Mouse (Mus musculus): ENCODE measurements at regions not wholly inside any gene's neighbourhood (a gene's known extent, or its start where the extent isn't known, plus 50 kb on each side); places are given as distances from the start of the nearest gene placed in this dataset.

- no peaks in the 10 kb centered on the region for H3K4me1 ChIP-seq (ENCODE audit: control insufficient read depth, insufficient read depth, insufficient read length)
- H3K27ac ChIP-seq (ENCODE audit: insufficient read depth, low read length): no peak overlapping the region
- TF ChIP-seq POLR2A (IDR thresholded peaks at IDR 0.05; ENCODE audit: low read depth, low read length) (no peak), CTCF (IDR thresholded peaks at IDR 0.05; ENCODE audit: extremely low read depth, insufficient read depth, insufficient read length, insufficient replicate concordance) (no peak)
- DNase-seq (ENCODE audit: low read depth in 1 of 2, low spot score in 2 of 2): no peak
- H3K27me3 ChIP-seq (ENCODE audit: control insufficient read depth, insufficient read depth, low read length): no peaks in the 10 kb centered on the region
- 81% methylated on average over 1 of the region's 1 CpGs for WGBS
- H3K4me3 ChIP-seq (ENCODE audit: extremely low read depth, insufficient read depth, insufficient read length): no peak overlapping the region
- no peaks in the 10 kb centered on the region for H3K36me3 ChIP-seq (ENCODE audit: control insufficient read depth, insufficient read depth, low read length)
Observed at GRCm38 (mm10) chr15:90340089-90340488, 116.0 kb downstream of the Alg10b start.

DNA sequence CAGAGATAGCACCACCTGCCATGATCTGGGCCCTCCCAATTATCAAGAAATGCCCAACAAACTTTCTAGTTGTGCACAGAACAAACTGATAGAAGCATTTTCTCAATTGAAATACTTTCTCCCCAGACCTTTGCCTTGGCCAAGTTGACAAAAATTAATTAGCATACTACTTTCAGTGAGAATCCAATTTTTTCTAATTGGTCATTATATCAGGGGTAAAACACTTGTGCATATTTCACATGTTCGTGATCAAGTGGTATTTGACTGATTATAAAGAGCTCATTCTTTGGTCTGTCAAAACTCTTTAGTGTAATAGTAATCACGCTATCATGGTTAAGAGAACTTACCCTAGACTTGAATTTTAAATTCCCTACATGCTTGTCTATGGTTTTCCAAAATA lies 117.2 kb downstream of the Alg10b start:
- 79% methylated on average over 2 of the region's 2 CpGs for whole genome bisulfite sequencing
- Histone ChIP-seq H3K27me3 (ENCODE audit: control insufficient read depth, insufficient read depth, low read length) (no peaks in the 10 kb centered on the region), H3K4me3 (ENCODE audit: extremely low read depth, insufficient read depth, insufficient read length) (no peak overlapping the region), H3K36me3 (ENCODE audit: control insufficient read depth, insufficient read depth, low read length) (no peaks in the 10 kb centered on the region), H3K4me1 (ENCODE audit: control insufficient read depth, insufficient read depth, insufficient read length) (no peaks in the 10 kb centered on the region), H3K27ac (ENCODE audit: insufficient read depth, low read length) (no peak overlapping the region)
- no peak for DNase-seq (ENCODE audit: low read depth in 1 of 2, low spot score in 2 of 2)
- TF ChIP-seq CTCF (IDR thresholded peaks at IDR 0.05; ENCODE audit: extremely low read depth, insufficient read depth, insufficient read length, insufficient replicate concordance) (no peak), POLR2A (IDR thresholded peaks at IDR 0.05; ENCODE audit: low read depth, low read length) (no peak)

GRCm38 (mm10) chr15:90343771-90344170 lies 119.7 kb downstream of the Alg10b start:
- WGBS: 60% methylated on average over 1 of the region's 1 CpGs
- TF ChIP-seq CTCF (IDR thresholded peaks at IDR 0.05; ENCODE audit: extremely low read depth, insufficient read depth, insufficient read length, insufficient replicate concordance) (no peak), POLR2A (IDR thresholded peaks at IDR 0.05; ENCODE audit: low read depth, low read length) (no peak)
- Histone ChIP-seq H3K4me3 (ENCODE audit: extremely low read depth, insufficient read depth, insufficient read length) (no peak overlapping the region), H3K4me1 (ENCODE audit: control insufficient read depth, insufficient read depth, insufficient read length) (no peaks in the 10 kb centered on the region), H3K27me3 (ENCODE audit: control insufficient read depth, insufficient read depth, low read length) (no peaks in the 10 kb centered on the region), H3K27ac (ENCODE audit: insufficient read depth, low read length) (no peak overlapping the region), H3K36me3 (ENCODE audit: control insufficient read depth, insufficient read depth, low read length) (no peaks in the 10 kb centered on the region)
- no peak for DNase-seq (ENCODE audit: low read depth in 1 of 2, low spot score in 2 of 2)

GRCm38 (mm10) chr15:90344956-90345355 lies 120.8 kb downstream of the Alg10b start:
- no peak for DNase-seq (ENCODE audit: low read depth in 1 of 2, low spot score in 2 of 2)
- Histone ChIP-seq H3K4me3 (ENCODE audit: extremely low read depth, insufficient read depth, insufficient read length) (no peak overlapping the region), H3K27me3 (ENCODE audit: control insufficient read depth, insufficient read depth, low read length) (no peaks in the 10 kb centered on the region), H3K4me1 (ENCODE audit: control insufficient read depth, insufficient read depth, insufficient read length) (no peaks in the 10 kb centered on the region), H3K27ac (ENCODE audit: insufficient read depth, low read length) (no peak overlapping the region), H3K36me3 (ENCODE audit: control insufficient read depth, insufficient read depth, low read length) (no peaks in the 10 kb centered on the region)
- TF ChIP-seq CTCF (IDR thresholded peaks at IDR 0.05; ENCODE audit: extremely low read depth, insufficient read depth, insufficient read length, insufficient replicate concordance) (no peak), POLR2A (IDR thresholded peaks at IDR 0.05; ENCODE audit: low read depth, low read length) (no peak)
- WGBS: 73% methylated on average over 4 of the region's 4 CpGs

DNA sequence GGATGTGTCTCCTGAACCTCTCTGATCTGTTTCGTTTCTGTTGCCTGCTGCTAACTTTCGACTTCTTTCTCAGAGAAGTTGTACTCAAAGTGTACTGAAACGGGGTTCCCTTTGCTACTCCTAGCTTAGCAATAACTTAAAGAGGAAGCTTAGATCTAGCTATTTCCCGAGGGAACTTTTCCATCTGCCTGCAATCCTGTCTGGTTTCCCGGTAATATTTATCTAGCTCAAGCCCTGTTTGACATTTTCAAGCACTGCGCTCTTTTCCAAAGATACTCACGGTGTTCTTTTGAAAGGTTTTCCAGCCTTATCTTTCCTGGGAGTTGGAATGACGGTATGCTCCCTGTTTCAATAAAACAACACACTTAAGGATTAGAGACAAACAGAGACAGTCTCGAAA lies 122.1 kb downstream of the Alg10b start:
- Histone ChIP-seq H3K27me3 (ENCODE audit: control insufficient read depth, insufficient read depth, low read length) (no peaks in the 10 kb centered on the region), H3K27ac (ENCODE audit: insufficient read depth, low read length) (no peak overlapping the region), H3K4me3 (ENCODE audit: extremely low read depth, insufficient read depth, insufficient read length) (no peak overlapping the region), H3K4me1 (ENCODE audit: control insufficient read depth, insufficient read depth, insufficient read length) (no peaks in the 10 kb centered on the region), H3K36me3 (ENCODE audit: control insufficient read depth, insufficient read depth, low read length) (no peaks in the 10 kb centered on the region)
- DNase-seq (ENCODE audit: low read depth in 1 of 2, low spot score in 2 of 2): no peak
- no peak for TF ChIP-seq CTCF (IDR thresholded peaks at IDR 0.05; ENCODE audit: extremely low read depth, insufficient read depth, insufficient read length, insufficient replicate concordance)
- TF ChIP-seq POLR2A (IDR thresholded peaks at IDR 0.05; ENCODE audit: low read depth, low read length): no peak
- 65% methylated on average over 9 of the region's 9 CpGs for WGBS

- no peak for DNase-seq (ENCODE audit: low read depth in 1 of 2, low spot score in 2 of 2)
- 75% methylated on average over 9 of the region's 9 CpGs for WGBS
- Histone ChIP-seq H3K36me3 (ENCODE audit: control insufficient read depth, insufficient read depth, low read length) (no peaks in the 10 kb centered on the region), H3K4me3 (ENCODE audit: extremely low read depth, insufficient read depth, insufficient read length) (no peak overlapping the region), H3K4me1 (ENCODE audit: control insufficient read depth, insufficient read depth, insufficient read length) (no peaks in the 10 kb centered on the region), H3K27ac (ENCODE audit: insufficient read depth, low read length) (no peak overlapping the region), H3K27me3 (ENCODE audit: control insufficient read depth, insufficient read depth, low read length) (no peaks in the 10 kb centered on the region)
- TF ChIP-seq CTCF (IDR thresholded peaks at IDR 0.05; ENCODE audit: extremely low read depth, insufficient read depth, insufficient read length, insufficient replicate concordance) (no peak), POLR2A (IDR thresholded peaks at IDR 0.05; ENCODE audit: low read depth, low read length) (no peak)
Observed at GRCm38 (mm10) chr15:90346757-90347156, 122.6 kb downstream of the Alg10b start.

DNA sequence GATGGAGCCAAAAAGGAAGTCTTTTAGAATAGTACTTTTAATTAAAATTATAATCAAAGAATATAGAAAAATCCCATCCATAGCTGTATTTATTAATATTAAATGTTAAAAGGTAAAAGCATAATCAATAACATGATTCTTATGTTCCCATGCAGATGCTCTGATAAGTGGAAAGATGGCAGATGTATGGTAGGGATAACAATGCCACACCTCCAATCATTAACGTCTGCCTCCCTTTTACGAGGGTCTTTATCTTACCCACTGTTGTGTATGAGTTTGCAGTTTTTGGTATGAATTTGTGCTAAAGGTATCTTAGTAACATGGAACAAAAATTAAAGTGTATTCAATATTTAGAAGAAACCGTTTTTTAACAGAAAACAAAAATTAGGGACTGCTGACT lies 127.8 kb downstream of the Alg10b start:
- Histone ChIP-seq H3K4me3 (ENCODE audit: extremely low read depth, insufficient read depth, insufficient read length) (no peak overlapping the region), H3K27ac (ENCODE audit: insufficient read depth, low read length) (no peak overlapping the region), H3K36me3 (ENCODE audit: control insufficient read depth, insufficient read depth, low read length) (no peaks in the 10 kb centered on the region), H3K4me1 (ENCODE audit: control insufficient read depth, insufficient read depth, insufficient read length) (no peaks in the 10 kb centered on the region), H3K27me3 (ENCODE audit: control insufficient read depth, insufficient read depth, low read length) (no peaks in the 10 kb centered on the region)
- no peak for DNase-seq (ENCODE audit: low read depth in 1 of 2, low spot score in 2 of 2)
- TF ChIP-seq CTCF (IDR thresholded peaks at IDR 0.05; ENCODE audit: extremely low read depth, insufficient read depth, insufficient read length, insufficient replicate concordance): no peak
- no peak for TF ChIP-seq POLR2A (IDR thresholded peaks at IDR 0.05; ENCODE audit: low read depth, low read length)
- WGBS: 88% methylated on average over 3 of the region's 3 CpGs

All from spleen, adult 2 months (tissue).